8 mouse cellular contexts compared by ENCODE assay signal in genomic region chr19:8897865-8898495, GRCm38 (mm10). TPM values are rescaled to one million over a fixed set of nuclear protein-coding genes. Genes with fewer than 3 reads are reported as not detected.
DNase-seq lines count a peak whose midpoint lies in the region; ATAC-seq lines count a peak whose summit lies in the region.

Gene Ganab (plus strand): TSS chr19:8898071.

- H3K4me2 ChIP-seq in forebrain, embryonic 11.5 days (ENCODE audit: low read depth, low read length, severe bottlenecking), result peak within 1 kb of the TSS; percentile 89
- H3K4me2 ChIP-seq in heart, embryonic 16.5 days (ENCODE audit: low read depth, low read length), result peak within 1 kb of the TSS; percentile 79
- H3K4me2 ChIP-seq in liver, embryonic 15.5 days, result peak within 1 kb of the TSS; percentile 81
- H3K4me2 ChIP-seq in neural tube, embryonic 12.5 days (replicated peaks), result peak within 1 kb of the TSS; percentile 86

- no peaks in the 10 kb centered on the region for H3K9me3 ChIP-seq in forebrain, embryonic 11.5 days (ENCODE audit: control insufficient read depth, low read length)
- H3K9me3 ChIP-seq in heart, embryonic 16.5 days (replicated peaks; ENCODE audit: control insufficient read depth, low read length), result no peaks in the 10 kb centered on the region
- H3K9me3 ChIP-seq in liver, embryonic 15.5 days (replicated peaks), result no peaks in the 10 kb centered on the region
- H3K9me3 ChIP-seq in neural tube, embryonic 12.5 days, result no peaks in the 10 kb centered on the region

- peak; percentile 90 to 92 for DNase-seq in CD8-positive naive resting alpha-beta T cell, adult 2 months (ENCODE audit: low read depth in 2 of 2, low spot score in 2 of 2)
- peak; percentile 95 for DNase-seq in c-Kit-positive CD71-negative TER-119-negative erythroid progenitor cells, embryonic 14.5 days (ENCODE audit: low read depth)
- peak; percentile 98 for DNase-seq in forebrain, embryonic 11.5 days (ENCODE audit: low spot score)
- DNase-seq in kidney, postnatal 36 days, result peak; percentile 97 to 98
- DNase-seq in telencephalon, adult 2 months (ENCODE audit: low read depth, low spot score), result peak; percentile 92

- peaks cover 2% of the 10 kb centered on the region; the same call in 1 of the 2 replicates for H3K36me3 ChIP-seq in forebrain, embryonic 11.5 days (ENCODE audit: control insufficient read depth, insufficient read depth, low read length)
- H3K36me3 ChIP-seq in heart, embryonic 16.5 days (ENCODE audit: control insufficient read depth, insufficient read depth), result peaks cover 13% of the 10 kb centered on the region
- H3K36me3 ChIP-seq in liver, embryonic 15.5 days (replicated peaks), result peaks cover 47% of the 10 kb centered on the region
- H3K36me3 ChIP-seq in neural tube, embryonic 12.5 days, result peaks cover 30% of the 10 kb centered on the region

- WGBS in forebrain, embryonic 11.5 days, result under 1% methylated on average over 53 of the region's 53 CpGs
- under 1% methylated on average over 53 of the region's 53 CpGs for WGBS in heart, embryonic 16.5 days
- WGBS in liver, embryonic 15.5 days (ENCODE audit: insufficient replicate concordance), result under 1% methylated on average over 53 of the region's 53 CpGs
- under 1% methylated on average over 53 of the region's 53 CpGs for WGBS in neural tube, embryonic 12.5 days

- H3K27ac ChIP-seq in forebrain, embryonic 11.5 days (ENCODE audit: low read depth, low read length), result peak within 1 kb of the TSS; percentile 55; the same call in 1 of the 2 replicates
- peak within 1 kb of the TSS; percentile 88 for H3K27ac ChIP-seq in heart, embryonic 16.5 days (ENCODE audit: low read length)
- H3K27ac ChIP-seq in liver, embryonic 15.5 days (replicated peaks), result peak within 1 kb of the TSS; percentile 90
- H3K27ac ChIP-seq in neural tube, embryonic 12.5 days, result peak within 1 kb of the TSS; percentile 62

- peak within 1 kb of the TSS; percentile 97 for H3K4me3 ChIP-seq in forebrain, embryonic 11.5 days (ENCODE audit: low read depth, low read length)
- H3K4me3 ChIP-seq in heart, embryonic 16.5 days (ENCODE audit: low read length), result peak within 1 kb of the TSS; percentile 92
- H3K4me3 ChIP-seq in liver, embryonic 15.5 days (replicated peaks), result peak within 1 kb of the TSS; percentile 86
- peak within 1 kb of the TSS; percentile 94 for H3K4me3 ChIP-seq in neural tube, embryonic 12.5 days

- H3K9ac ChIP-seq in forebrain, embryonic 11.5 days (ENCODE audit: low read length), result peak within 1 kb of the TSS; percentile 79
- peak within 1 kb of the TSS; percentile 95 for H3K9ac ChIP-seq in heart, embryonic 16.5 days (ENCODE audit: low read length)
- peak within 1 kb of the TSS; percentile 91 for H3K9ac ChIP-seq in liver, embryonic 15.5 days
- peak within 1 kb of the TSS; percentile 93 for H3K9ac ChIP-seq in neural tube, embryonic 12.5 days

- peak; percentile 99 for ATAC-seq in forebrain, embryonic 11.5 days (replicated peaks; ENCODE audit: low FRiP score)
- peak; percentile 99 for ATAC-seq in heart, embryonic 16.5 days (replicated peaks; ENCODE audit: extremely low read depth, insufficient read depth, low FRiP score)
- peak; percentile 98 for ATAC-seq in liver, embryonic 15.5 days (ENCODE audit: insufficient read depth)
- peak; percentile 99 for ATAC-seq in neural tube, embryonic 12.5 days (ENCODE audit: low FRiP score, low read depth)

- peaks cover 11% of the 10 kb centered on the region for H3K4me1 ChIP-seq in forebrain, embryonic 11.5 days (replicated peaks; ENCODE audit: control insufficient read depth, insufficient read depth, low read length)
- peaks cover 27% of the 10 kb centered on the region for H3K4me1 ChIP-seq in heart, embryonic 16.5 days (ENCODE audit: control insufficient read depth, insufficient read depth, low read length)
- H3K4me1 ChIP-seq in liver, embryonic 15.5 days (replicated peaks), result peaks cover 66% of the 10 kb centered on the region
- peaks cover 34% of the 10 kb centered on the region for H3K4me1 ChIP-seq in neural tube, embryonic 12.5 days

- H3K27me3 ChIP-seq in forebrain, embryonic 11.5 days (ENCODE audit: control insufficient read depth, insufficient read depth, low read length), result no peaks in the 10 kb centered on the region
- no peaks in the 10 kb centered on the region for H3K27me3 ChIP-seq in heart, embryonic 16.5 days (ENCODE audit: control insufficient read depth, insufficient read depth, low read length)
- H3K27me3 ChIP-seq in liver, embryonic 15.5 days, result no peaks in the 10 kb centered on the region
- no peaks in the 10 kb centered on the region for H3K27me3 ChIP-seq in neural tube, embryonic 12.5 days (replicated peaks)

RNA-seq across cellular contexts. Expression of gene Ganab, which starts in this region (rescaled TPM):
- 119 and 120 TPM in 2 replicates for polyA plus RNA-seq in forebrain, embryonic 11.5 days (2014; fragmentation: Nextera tagmentation; extraction: Ambion mirVana)
- 56.7 and 62.6 TPM in 2 replicates for polyA plus RNA-seq in heart, embryonic 16.5 days (2015; fragmentation: Nextera tagmentation; extraction: Ambion mirVana)
- 44.8 and 49.6 TPM in 2 replicates for polyA plus RNA-seq in liver, embryonic 15.5 days (2015; fragmentation: Nextera tagmentation; extraction: Ambion mirVana)
- 116 and 119 TPM in 2 replicates for polyA plus RNA-seq in neural tube, embryonic 12.5 days (2016; fragmentation: Nextera tagmentation; extraction: Ambion mirVana)

Comparison
In these comparisons a context has a peak if more than half of its experiments do, and no peak if none do; other contexts are left out.
1. Peak in every context shown above with its lines: DNase-seq, ATAC-seq, H3K4me3 ChIP-seq and H3K27ac ChIP-seq.